Mouse (Mus musculus): ENCODE measurements around the gene Ahcyl2.
"Not testable (repeated sequence)": the region's sequence is repeated elsewhere in the genome, so short reads cannot be mapped to it uniquely, and the experiment has no call there.

Gene Ahcyl2

DNA sequence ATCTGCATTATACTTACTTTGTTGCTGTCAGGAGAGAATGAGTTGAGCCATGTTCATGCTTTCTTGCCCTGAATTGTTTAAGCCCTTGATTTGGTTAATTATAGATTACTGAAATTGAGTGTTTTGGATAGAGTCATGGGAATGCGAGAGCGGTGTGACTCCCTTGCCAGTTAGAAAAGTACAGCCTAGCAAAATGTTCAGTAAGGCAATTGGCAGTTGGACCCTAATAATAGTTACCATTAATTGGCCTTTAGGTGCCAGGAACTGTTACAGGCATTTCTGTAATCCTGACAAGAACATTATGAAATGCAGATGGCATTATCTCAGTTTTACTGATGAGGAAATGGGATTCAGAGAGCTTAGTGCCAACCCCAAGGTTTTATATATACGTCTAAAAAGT, 4.4 kb downstream of the Ahcyl2 start:
- no peak for DNase-seq

GRCm38 (mm10) chr6:29774161-29774560, 6.3 kb downstream of the Ahcyl2 start:
- no peak for DNase-seq

- no peak for DNase-seq
Measured at GRCm38 (mm10) chr6:29775609-29776008, 7.8 kb downstream of the Ahcyl2 start.

GRCm38 (mm10) chr6:29776542-29777237, 8.9 kb downstream of the Ahcyl2 start:
- DNase-seq: no peak

DNA sequence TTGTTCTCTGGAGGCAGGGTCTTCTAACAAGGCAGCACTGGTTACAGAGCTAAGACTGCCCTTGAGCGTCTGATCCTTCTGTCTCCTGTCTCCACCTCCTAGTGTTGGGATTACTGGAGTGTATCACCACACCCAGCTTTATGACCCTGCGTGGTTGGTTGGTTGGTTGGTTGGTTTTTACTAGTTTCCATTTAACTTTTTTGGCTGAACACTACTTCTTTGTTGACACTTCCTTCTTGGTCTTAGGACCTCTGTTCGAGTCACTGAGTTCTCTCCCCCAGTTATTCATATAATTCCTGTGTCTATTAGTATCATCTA, 9.4 kb downstream of the Ahcyl2 start:
- DNase-seq: no peak

- DNase-seq: no peak
Measured at GRCm38 (mm10) chr6:29780082-29780481, 12.3 kb downstream of the Ahcyl2 start.

- no peak for DNase-seq
Measured at GRCm38 (mm10) chr6:29780571-29780970, 12.8 kb downstream of the Ahcyl2 start.

GRCm38 (mm10) chr6:29782239-29782638, 14.4 kb downstream of the Ahcyl2 start:
- DNase-seq: no peak

DNA sequence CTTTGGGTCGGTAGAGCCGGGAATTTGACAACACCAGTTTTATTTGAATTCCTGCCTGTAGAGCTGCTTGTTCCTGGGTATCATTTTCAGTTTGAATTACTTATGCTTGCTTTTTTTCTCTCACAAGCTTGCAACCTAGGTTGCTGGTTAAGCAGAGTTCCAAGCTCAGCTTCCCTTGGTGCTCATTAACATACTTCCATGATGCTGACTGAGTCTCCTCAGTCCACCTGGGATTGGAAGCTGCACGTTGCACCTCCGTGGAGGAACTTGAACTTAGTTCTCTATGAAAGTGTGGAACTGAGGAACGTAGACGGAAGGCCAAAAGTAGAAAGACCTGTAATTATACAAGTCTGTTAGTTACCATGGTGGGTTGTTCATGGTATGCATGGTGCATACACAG, 16.1 kb downstream of the Ahcyl2 start:
- no peak for DNase-seq

GRCm38 (mm10) chr6:29784413-29785021, 16.7 kb downstream of the Ahcyl2 start:
- DNase-seq: no peak

DNA sequence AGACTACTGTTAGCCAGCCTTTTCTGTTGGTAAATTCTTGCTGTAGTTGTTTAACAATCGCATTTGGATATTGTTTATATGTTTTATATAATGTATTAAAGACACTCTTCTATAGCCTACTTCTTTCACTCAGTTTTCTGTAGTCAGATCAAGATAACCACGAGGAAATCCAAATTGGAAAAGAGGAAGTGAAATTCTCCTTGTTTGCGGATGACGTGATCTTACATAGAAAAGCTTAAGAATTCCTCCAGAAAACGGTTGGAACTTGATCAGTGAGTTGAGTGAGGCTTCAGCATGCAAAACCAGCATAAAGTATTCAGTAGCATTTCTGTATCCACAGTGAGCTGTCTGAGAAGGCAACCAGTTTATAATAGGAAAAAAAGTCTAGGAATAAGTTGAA, 17.9 kb downstream of the Ahcyl2 start:
- DNase-seq: no peak

GRCm38 (mm10) chr6:29788779-29789350, 21.1 kb downstream of the Ahcyl2 start:
- DNase-seq: no peak

- no peak for DNase-seq
Measured at GRCm38 (mm10) chr6:29790014-29790698, 22.3 kb downstream of the Ahcyl2 start.

DNA sequence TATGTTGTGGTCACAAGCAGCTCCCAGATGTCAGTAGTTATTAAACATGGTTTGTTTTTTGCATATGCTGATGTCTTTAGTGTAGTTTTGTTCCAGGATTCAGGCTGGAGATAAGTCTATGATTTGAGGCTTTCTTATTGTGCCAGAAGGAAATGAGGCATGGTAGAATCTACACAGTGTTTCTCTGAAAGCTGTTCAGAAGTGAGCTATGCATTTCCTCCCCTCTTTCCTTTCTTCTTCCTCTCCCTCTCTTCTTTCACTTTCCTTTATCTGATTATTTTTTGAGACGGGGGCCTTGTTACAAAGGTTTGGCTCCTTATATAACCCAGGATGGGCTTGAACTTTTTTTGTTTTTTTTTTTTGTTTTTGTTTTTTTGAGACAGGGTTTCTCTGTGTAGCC, 25.7 kb downstream of the Ahcyl2 start:
- no peak for DNase-seq

GRCm38 (mm10) chr6:29794582-29794981, 26.8 kb downstream of the Ahcyl2 start:
- DNase-seq: no peak

- no peak for DNase-seq
Measured at GRCm38 (mm10) chr6:29802979-29803378, 35.2 kb downstream of the Ahcyl2 start.

DNA sequence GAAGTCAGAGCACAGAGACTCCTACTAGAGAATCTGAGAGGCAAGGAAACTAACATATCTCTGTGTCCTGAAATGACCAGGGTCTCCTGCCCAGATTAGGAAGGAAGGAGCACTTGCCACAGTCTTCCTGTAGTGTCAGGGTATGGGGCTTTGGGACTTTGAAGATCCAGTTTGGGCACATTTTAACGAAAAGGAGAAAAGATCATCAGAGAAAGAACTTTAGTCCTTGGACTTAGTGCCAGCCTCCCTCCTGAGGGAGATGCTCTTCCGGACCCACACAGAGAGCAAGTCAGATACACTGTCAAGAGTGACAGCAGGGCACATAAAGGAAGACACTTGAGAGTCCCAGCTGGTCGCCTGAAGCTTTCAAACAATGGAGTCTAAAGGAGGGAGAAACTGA, 36.2 kb downstream of the Ahcyl2 start:
- no peak for DNase-seq

DNA sequence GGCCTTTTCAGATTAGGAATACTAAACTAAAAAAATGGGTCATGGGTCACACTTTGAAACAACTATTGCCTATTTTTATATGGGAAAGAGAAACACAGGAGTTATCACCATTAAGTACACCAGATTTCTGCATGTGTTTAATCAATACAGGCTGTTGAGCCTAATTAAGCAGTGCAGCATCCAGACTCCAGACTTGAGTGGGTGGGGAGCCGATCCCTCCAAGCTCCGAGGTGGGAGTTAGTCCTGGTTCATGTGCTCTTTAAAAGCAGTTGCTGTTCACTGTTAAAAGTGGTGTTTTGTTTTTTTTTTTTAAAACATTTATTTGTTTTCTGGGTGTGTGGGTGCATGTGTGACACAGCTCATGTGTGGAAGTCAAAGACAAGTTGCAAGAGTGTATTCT, 37.6 kb downstream of the Ahcyl2 start:
- DNase-seq: no peak

DNA sequence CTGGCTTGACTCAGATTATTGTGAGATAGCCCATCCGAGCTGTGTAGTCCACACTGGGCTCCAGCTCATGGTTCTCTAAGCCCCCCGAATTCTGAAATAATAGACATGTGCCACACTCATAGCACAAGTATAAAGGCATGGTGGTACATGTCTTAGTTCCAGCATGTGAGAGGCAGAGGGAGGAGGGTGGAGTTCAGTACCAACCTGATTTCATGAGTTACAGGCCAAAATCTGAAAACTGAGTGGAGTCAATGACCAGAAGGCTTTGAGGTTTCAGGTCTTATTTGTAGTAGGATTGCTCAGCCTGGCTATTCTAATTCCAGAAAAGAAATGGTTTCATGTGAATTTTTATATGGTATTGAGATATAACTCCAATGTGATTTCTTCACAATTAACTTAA, 44.3 kb downstream of the Ahcyl2 start:
- DNase-seq: no peak

DNA sequence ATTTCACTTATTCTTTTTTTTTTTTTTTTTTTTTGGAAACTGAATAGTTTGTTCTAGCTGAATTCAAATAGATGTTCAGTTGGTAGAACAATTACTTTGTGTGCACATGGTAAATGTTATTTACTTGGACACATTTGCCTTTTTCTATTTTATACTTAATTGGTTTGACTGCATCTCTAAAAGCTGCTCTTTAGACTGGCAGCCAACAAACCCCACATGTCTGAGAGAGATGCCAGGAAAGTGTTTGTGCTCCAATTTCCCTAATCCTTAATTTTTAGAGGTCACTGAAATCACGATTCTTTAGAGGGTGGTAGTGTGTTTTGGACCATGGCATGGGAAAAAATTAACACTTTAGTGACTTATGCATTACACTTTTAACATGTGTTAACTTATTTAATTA, 44.8 kb downstream of the Ahcyl2 start:
- DNase-seq: peak; percentile 40

- peak; percentile 60 for DNase-seq
Measured at GRCm38 (mm10) chr6:29814616-29815015, 46.8 kb downstream of the Ahcyl2 start.

- no peak for DNase-seq
Measured at GRCm38 (mm10) chr6:29815060-29815459, 47.2 kb downstream of the Ahcyl2 start.

DNA sequence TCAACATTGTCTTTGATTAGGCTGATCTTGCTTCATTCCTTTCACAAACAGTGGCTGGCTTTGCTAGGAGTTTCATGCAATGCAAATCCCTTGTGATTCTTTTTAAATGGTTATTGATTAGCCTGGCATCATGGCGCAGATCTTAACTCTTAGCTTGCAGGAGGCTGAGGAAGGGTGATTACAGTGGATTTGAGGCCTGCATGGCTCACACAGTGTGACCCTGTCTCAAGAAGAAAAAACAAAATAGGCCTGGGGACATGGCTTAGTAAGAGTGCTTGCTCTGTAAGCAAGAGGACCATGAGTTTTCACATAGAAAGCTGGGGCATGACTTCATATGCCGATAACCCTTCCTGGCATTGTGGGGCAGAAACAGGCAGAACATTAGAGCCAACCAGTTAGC, 47.8 kb downstream of the Ahcyl2 start:
- no peak for DNase-seq

DNA sequence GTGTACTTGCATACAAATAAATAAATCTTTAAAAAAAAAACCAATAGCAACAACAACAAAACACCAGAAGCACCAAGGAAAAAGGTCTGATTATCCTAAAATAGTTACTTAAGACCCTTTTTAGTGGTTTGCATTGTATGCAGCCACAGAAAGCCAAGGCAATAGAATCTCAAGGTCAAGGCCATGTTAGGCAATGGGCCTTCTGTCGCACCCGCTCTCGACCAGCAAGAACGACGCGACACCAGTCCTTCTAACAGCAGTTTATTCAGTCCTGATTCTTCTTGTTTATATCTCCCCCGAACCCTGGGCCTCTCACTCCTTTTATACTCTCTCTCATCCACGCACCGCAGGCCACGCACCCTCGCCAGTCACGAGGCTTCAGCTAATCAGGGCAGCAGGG, 48.6 kb downstream of the Ahcyl2 start:
- DNase-seq: not testable (repeated sequence)

All from cerebellum, adult 9-10 months (tissue).